Mouse (Mus musculus) ES-E14 (cell line): ENCODE results near the gene Celsr1. TPM values are rescaled to one million over a fixed set of nuclear protein-coding genes. Genes with fewer than 3 reads are reported as not detected.

Experiments
- DNase-seq: peaks from one replicate; pipeline ENCODE4 v3.0.0-alpha.2; 2013; ENCODE audit warnings: low read depth, low spot score
- H3K27ac ChIP-seq: 2 replicates; pipeline ENCODE4 v1.5.1; 2012; ENCODE audit warnings: low read depth, mild to moderate bottlenecking, low read length, moderate library complexity, mixed read lengths; ENCODE audit not compliant: poor library complexity, insufficient read depth, severe bottlenecking
- H3K36me3 ChIP-seq: 2 replicates; pipeline ENCODE4 v1.6.1; 2012; ENCODE audit warnings: mild to moderate bottlenecking, low read length, moderate library complexity, mixed read lengths; ENCODE audit not compliant: control insufficient read depth, poor library complexity, insufficient read depth, severe bottlenecking
- H3K4me1 ChIP-seq, 2 experiments: fragments of 150-350 bp in 1 of 2; sonication (generic) in 1 of 2; 2 replicates each; pipeline ENCODE4 v1.6.1; 2012; ENCODE audit warnings: low read length in 2 of 2, mild to moderate bottlenecking in 1 of 2, mixed read lengths in 1 of 2; ENCODE audit not compliant: control insufficient read depth in 2 of 2, insufficient read depth in 2 of 2, poor library complexity in 1 of 2
- H3K4me3 ChIP-seq, 2 experiments: fragments of 150-350 bp in 1 of 2; sonication (generic) in 1 of 2; 2 replicates each; pipeline ENCODE4 v1.5.1; 2012; ENCODE audit warnings: low read length in 2 of 2, low read depth in 1 of 2, mild to moderate bottlenecking in 1 of 2, mixed read lengths in 1 of 2; ENCODE audit not compliant: insufficient read depth in 1 of 2, poor library complexity in 1 of 2, severe bottlenecking in 1 of 2
- H3K9ac ChIP-seq: 2 replicates; pipeline ENCODE4 v1.6.1; 2012; ENCODE audit warnings: low read depth, mild to moderate bottlenecking, low read length, mixed read lengths; ENCODE audit not compliant: poor library complexity, insufficient read depth, severe bottlenecking
- H3K9me3 ChIP-seq: fragments of 150-350 bp; sonication (generic); 2 replicates; pipeline ENCODE4 v1.6.1; 2012; ENCODE audit warnings: low read depth, mild to moderate bottlenecking, low read length; ENCODE audit not compliant: control insufficient read depth, insufficient read depth
- CHD2 ChIP-seq: IDR thresholded peaks from 2 replicates; pipeline ENCODE4 v1.6.1; 2014; ENCODE audit warnings: mild to moderate bottlenecking, low read depth, low read length, inconsistent platforms
- HCFC1 ChIP-seq: IDR thresholded peaks from 2 replicates; pipeline ENCODE4 v1.6.1; 2012; ENCODE audit warnings: low read length, inconsistent platforms, borderline replicate concordance; ENCODE audit not compliant: insufficient read depth
- MAFK ChIP-seq: IDR thresholded peaks from 2 replicates; pipeline ENCODE4 v1.6.1; 2014; ENCODE audit warnings: mild to moderate bottlenecking, low read depth, low read length, inconsistent platforms; ENCODE audit not compliant: insufficient read depth
- ZC3H11A ChIP-seq: IDR thresholded peaks from 2 replicates; pipeline ENCODE4 v1.6.1; 2012; ENCODE audit warnings: low read depth, mild to moderate bottlenecking, inconsistent platforms, low read length, borderline replicate concordance
- ZNF384 ChIP-seq: IDR thresholded peaks from 2 replicates; pipeline ENCODE4 v1.6.1; 2012; ENCODE audit warnings: low read depth, low read length, inconsistent platforms
- in situ Hi-C, 2 experiments: fragments of 600-800 bp; cut with MboI; formaldehyde crosslinking; loops; one replicate each; pipeline ENCODE4 v1.15.1; 2025; ENCODE audit warnings: low sequenced_read_pairs in 2 of 2, inconsistent platforms in 1 of 2; ENCODE audit not compliant: unreplicated experiment in 2 of 2
- total RNA-seq: library from RNA; depleted of rRNA; stranded (reverse); fragments of 300-350 nt; gene quantifications from 2 replicates; pipeline ENCODE4 v1.2.3, GENCODE M21; 2012

Gene Celsr1
- total RNA-seq, 1 experiment = 12.6 TPM

DNA sequence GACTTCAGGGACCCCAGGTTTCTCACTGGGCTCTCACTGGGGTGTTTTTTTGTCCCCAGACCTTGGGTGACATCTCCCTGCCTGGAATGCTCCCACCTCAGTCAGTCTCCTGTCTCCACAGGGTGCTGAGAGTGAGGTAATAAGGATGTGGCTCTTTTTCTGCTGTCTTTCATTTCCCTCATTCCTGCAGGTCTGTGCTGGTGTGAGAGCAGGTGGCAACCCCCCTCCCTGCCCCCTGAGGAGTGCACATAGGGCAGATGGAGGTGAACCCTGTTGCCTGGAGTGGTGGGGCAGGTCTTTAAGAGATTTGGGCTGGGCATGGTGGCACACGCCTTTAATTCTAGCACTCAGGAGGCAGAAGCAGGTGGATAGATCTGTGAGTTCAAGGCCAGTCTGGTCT is 37.6 kb upstream of the Celsr1 start:
- Histone ChIP-seq H3K4me3 (no peak overlapping the region), H3K4me1 (peaks cover 0 to 3% of the 10 kb centered on the region in 2 experiments; a peak in 1 of 4 replicates), H3K9ac (no peak overlapping the region), H3K27ac (no peak overlapping the region), H3K36me3 (no peaks in the 10 kb centered on the region), H3K9me3 (no peaks in the 10 kb centered on the region)
- no peak for TF ChIP-seq ZC3H11A
- TF ChIP-seq HCFC1 = no peak
- TF ChIP-seq ZNF384 = no peak
- TF ChIP-seq CHD2 = no peak
- no peak for TF ChIP-seq MAFK
- in situ Hi-C loops = no loop called here
- DNase-seq = no peak

- Histone ChIP-seq H3K36me3 (no peaks in the 10 kb centered on the region), H3K9ac (no peak overlapping the region), H3K9me3 (no peaks in the 10 kb centered on the region), H3K27ac (no peak overlapping the region), H3K4me1 (peaks cover 0 to 2% of the 10 kb centered on the region in 2 experiments; a peak in 1 of 4 replicates), H3K4me3 (no peak overlapping the region)
- in situ Hi-C loops = no loop called here
- TF ChIP-seq CHD2 (no peak), ZNF384 (no peak), ZC3H11A (no peak), MAFK (no peak), HCFC1 (no peak)
- no peak for DNase-seq
Measured at GRCm38 (mm10) chr15:86070368-86070767, 36.8 kb upstream of the Celsr1 start.

- Histone ChIP-seq H3K9me3 (no peaks in the 10 kb centered on the region), H3K27ac (no peak overlapping the region), H3K4me1 (peaks cover 0 to 8% of the 10 kb centered on the region in 2 experiments; a peak in 1 of 4 replicates), H3K4me3 (no peak overlapping the region), H3K36me3 (no peaks in the 10 kb centered on the region), H3K9ac (no peak overlapping the region)
- TF ChIP-seq ZNF384 = no peak
- no peak for TF ChIP-seq MAFK
- in situ Hi-C loops = no loop called here
- no peak for DNase-seq
Measured at GRCm38 (mm10) chr15:86069011-86069791, 35.6 kb upstream of the Celsr1 start.

DNA sequence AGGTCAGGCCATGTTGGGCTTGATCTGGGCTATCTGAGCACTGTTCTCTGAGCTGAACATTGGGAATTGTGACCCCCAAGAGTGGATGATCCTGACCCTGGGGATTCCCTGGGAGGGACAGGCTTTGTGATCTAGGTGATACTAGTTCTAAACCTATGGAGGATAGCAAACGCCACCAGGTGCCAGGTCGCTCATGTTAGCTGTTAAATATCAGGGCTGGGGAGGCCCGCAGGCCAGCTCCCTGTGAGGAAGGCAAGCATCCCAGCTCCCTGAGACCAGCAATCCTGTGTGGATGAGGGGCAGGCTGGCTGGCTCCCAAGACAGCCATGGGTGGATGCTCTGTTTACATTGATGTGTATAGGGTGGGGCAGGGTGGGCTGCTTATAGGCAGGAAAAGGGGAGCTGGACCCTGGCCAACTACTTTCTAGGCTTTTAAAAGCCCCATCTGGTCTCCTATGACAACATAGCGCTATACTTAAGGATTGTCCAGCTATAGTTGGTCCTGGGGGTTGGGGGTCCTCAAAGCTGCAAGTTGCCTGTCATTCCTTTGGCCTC is 34.4 kb upstream of the Celsr1 start:
- DNase-seq = no peak
- no peak overlapping the region for H3K27ac ChIP-seq
- H3K4me1 ChIP-seq = peaks cover 0 to 8% of the 10 kb centered on the region in 2 experiments; a peak in 1 of 4 replicates

GRCm38 (mm10) chr15:86067581-86067910 is 34.0 kb upstream of the Celsr1 start:
- TF ChIP-seq ZNF384 (no peak), HCFC1 (no peak), MAFK (no peak), ZC3H11A (no peak)
- Histone ChIP-seq H3K9me3 (no peaks in the 10 kb centered on the region), H3K4me3 (no peak overlapping the region), H3K9ac (no peak overlapping the region), H3K27ac (no peak overlapping the region), H3K36me3 (no peaks in the 10 kb centered on the region), H3K4me1 (peaks cover 0 to 8% of the 10 kb centered on the region in 2 experiments; a peak in 1 of 4 replicates)
- no peak for DNase-seq
- in situ Hi-C loops = no loop called here

More for the DNA sequence above, 34.4 kb upstream of the Celsr1 start:
- Histone ChIP-seq H3K4me3 (no peak overlapping the region), H3K9ac (no peak overlapping the region), H3K36me3 (no peaks in the 10 kb centered on the region), H3K9me3 (no peaks in the 10 kb centered on the region)
- in situ Hi-C loops = no loop called here
- TF ChIP-seq HCFC1 (no peak), CHD2 (no peak), ZNF384 (no peak)
